Mouse (Mus musculus): ENCODE measurements around the gene Rps6kc1. TPM values are rescaled to one million over a fixed set of nuclear protein-coding genes. Genes with fewer than 3 reads are reported as not detected.

Gene Rps6kc1
- total and polyA plus RNA-seq, 3 experiments, result 7.8 to 18.0 (median 12.5) TPM

DNA sequence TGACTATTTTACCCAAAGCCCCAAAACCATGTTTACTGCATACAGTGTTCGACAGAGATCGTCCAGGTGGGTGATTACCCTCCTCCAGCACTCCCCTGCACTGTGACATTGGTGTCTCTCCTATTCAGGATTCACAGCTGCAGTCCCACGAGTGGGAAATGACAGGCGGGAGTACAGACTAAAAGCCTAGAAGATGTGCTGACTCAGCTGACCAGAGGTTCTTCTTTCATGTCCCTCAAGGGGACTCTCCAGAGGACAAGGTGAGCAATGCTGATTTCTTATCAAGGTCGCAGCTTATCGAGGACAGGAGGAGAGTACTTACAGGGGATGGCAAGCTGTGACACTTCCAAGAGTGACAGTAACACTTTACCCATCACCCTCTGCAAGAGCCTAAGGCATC is 178.8 kb downstream of the Rps6kc1 start:
- in situ Hi-C loops (cut with MboI; ENCODE audit: low pct_ligation_motif_present, low pct_unique_long_range_greater_than_20kb, low sequenced_read_pairs), result no loop called here

DNA sequence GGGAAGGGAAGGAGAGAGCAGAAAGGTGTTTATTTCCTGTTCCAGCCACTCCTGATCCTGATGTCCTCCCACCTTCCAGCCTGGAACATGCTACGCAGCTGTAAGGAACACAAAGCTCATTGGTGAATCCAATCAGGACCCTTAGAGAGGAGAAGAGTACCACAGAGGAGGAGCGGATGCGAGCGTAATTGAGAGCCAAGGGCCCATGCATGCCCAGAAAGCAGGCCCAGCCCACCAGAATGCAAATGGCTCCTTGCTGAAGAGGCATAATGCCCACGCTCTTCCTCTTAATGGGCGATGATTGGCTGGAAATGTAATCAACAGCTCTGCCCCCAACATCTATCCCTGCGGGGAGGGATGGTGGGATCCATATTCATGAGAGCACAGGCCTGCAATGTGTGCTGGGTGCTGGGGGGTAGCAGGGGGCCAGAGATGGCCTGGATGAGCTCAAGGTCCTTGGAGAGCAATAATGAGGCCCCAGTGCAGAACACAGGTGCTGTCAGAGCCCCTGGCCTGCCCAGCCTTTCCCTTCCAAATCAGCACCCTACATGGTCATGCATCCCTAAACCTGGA is 182.0 kb downstream of the Rps6kc1 start:
- H3K4me3 ChIP-seq (replicated peaks in 1 of 3; ENCODE audit: low read depth in 2 of 3, low read length in 2 of 3, poor library complexity in 1 of 3), result no peak overlapping the region
- in situ Hi-C loops (cut with MboI; ENCODE audit: low pct_ligation_motif_present, low pct_unique_long_range_greater_than_20kb, low sequenced_read_pairs), result no loop called here
- DNase-seq (ENCODE audit: extremely low read depth), result no peak
- H3K9ac ChIP-seq (ENCODE audit: insufficient read depth, low read depth), result no peak overlapping the region
- no peak overlapping the region for H3K27ac ChIP-seq (ENCODE audit: insufficient read depth, low read depth)
- dilution Hi-C loops (cut with MboI; ENCODE audit: extremely low pct_ligation_motif_present, extremely low pct_unique_long_range_greater_than_20kb, low sequenced_read_pairs), result no loop called here
- H3K9me3 ChIP-seq (replicated peaks; ENCODE audit: low read length), result no peaks in the 10 kb centered on the region
- H3K4me1 ChIP-seq (ENCODE audit: control insufficient read depth in 1 of 2, insufficient read depth in 2 of 2), result peaks cover 0 to 7% of the 10 kb centered on the region in 2 experiments; a peak in 1 of 4 replicates
- no peaks in the 10 kb centered on the region for H3K27me3 ChIP-seq (replicated peaks)
- no peak for TF ChIP-seq POLR2AphosphoS2 (IDR thresholded peaks at IDR 0.05; ENCODE audit: low read depth, low read length)
- TF ChIP-seq EP300 (IDR thresholded peaks at IDR 0.05; ENCODE audit: low read length), result no peak
- no peak for TF ChIP-seq RCOR1 (conservative IDR thresholded peaks at IDR 0.05; ENCODE audit: low read depth, low read length)
- TF ChIP-seq HCFC1 (IDR thresholded peaks at IDR 0.05; ENCODE audit: low read depth, low read length), result no peak
- TF ChIP-seq TBP (conservative IDR thresholded peaks at IDR 0.05; ENCODE audit: low read depth, low read length), result no peak
- no peak for TF ChIP-seq SMC3 (IDR thresholded peaks at IDR 0.05; ENCODE audit: low read depth, low read length)
- no peak for TF ChIP-seq GABPA (IDR thresholded peaks at IDR 0.05; ENCODE audit: insufficient replicate concordance, low read depth, low read length)
- no peak for TF ChIP-seq ZKSCAN1 (IDR thresholded peaks at IDR 0.05; ENCODE audit: borderline replicate concordance, low read depth, low read length)
- no peak for TF ChIP-seq SIN3A (IDR thresholded peaks at IDR 0.05; ENCODE audit: low read length)
- no peak for TF ChIP-seq JUN (IDR thresholded peaks at IDR 0.05; ENCODE audit: insufficient read depth, low read depth, low read length)
- TF ChIP-seq RAD21 (IDR thresholded peaks at IDR 0.05; ENCODE audit: low read depth, low read length), result no peak
- TF ChIP-seq ELF1 (IDR thresholded peaks at IDR 0.05; ENCODE audit: low read depth, low read length), result no peak
- TF ChIP-seq POLR2A (IDR thresholded peaks at IDR 0.05; ENCODE audit: low read depth, low read length), result no peak
- TF ChIP-seq ETS1 (conservative IDR thresholded peaks at IDR 0.05; ENCODE audit: low read depth, low read length), result no peak
- no peaks in the 10 kb centered on the region for H3K36me3 ChIP-seq (replicated peaks in 1 of 2; ENCODE audit: control insufficient read depth in 1 of 2, insufficient read depth in 1 of 2, low read length in 1 of 2)
- no peaks in the 10 kb centered on the region for H3K79me2 ChIP-seq (replicated peaks; ENCODE audit: control insufficient read depth, extremely low read depth, insufficient read depth, poor library complexity, severe bottlenecking)
- no peak overlapping the region for H3K4me2 ChIP-seq (ENCODE audit: insufficient read depth, low read depth, poor library complexity, severe bottlenecking)

More for the DNA sequence above, 178.8 kb downstream of the Rps6kc1 start:
- Histone ChIP-seq H3K36me3 (replicated peaks in 1 of 2; ENCODE audit: control insufficient read depth in 1 of 2, insufficient read depth in 1 of 2, low read length in 1 of 2) (no peaks in the 10 kb centered on the region), H3K4me3 (replicated peaks in 1 of 3; ENCODE audit: low read depth in 2 of 3, low read length in 2 of 3, poor library complexity in 1 of 3) (no peak overlapping the region), H3K27ac (ENCODE audit: insufficient read depth, low read depth) (no peak overlapping the region), H3K27me3 (replicated peaks) (no peaks in the 10 kb centered on the region), H3K79me2 (replicated peaks; ENCODE audit: control insufficient read depth, extremely low read depth, insufficient read depth, poor library complexity, severe bottlenecking) (no peaks in the 10 kb centered on the region), H3K9me3 (replicated peaks; ENCODE audit: low read length) (no peaks in the 10 kb centered on the region), H3K9ac (ENCODE audit: insufficient read depth, low read depth) (no peak overlapping the region), H3K4me2 (ENCODE audit: insufficient read depth, low read depth, poor library complexity, severe bottlenecking) (no peak overlapping the region), H3K4me1 (ENCODE audit: control insufficient read depth in 1 of 2, insufficient read depth in 2 of 2) (peaks cover 0 to 7% of the 10 kb centered on the region in 2 experiments; a peak in 1 of 4 replicates)
- no peak for DNase-seq (ENCODE audit: extremely low read depth)
- TF ChIP-seq MAFK (IDR thresholded peaks at IDR 0.05; ENCODE audit: insufficient replicate concordance, low read length), result peak; percentile 84
- no peak for TF ChIP-seq KAT2A (IDR thresholded peaks at IDR 0.05; ENCODE audit: insufficient replicate concordance, low read length)
- dilution Hi-C loops (cut with MboI; ENCODE audit: extremely low pct_ligation_motif_present, extremely low pct_unique_long_range_greater_than_20kb, low sequenced_read_pairs), result no loop called here

All from CH12.LX (cell line).